Mouse (Mus musculus) c-Kit-positive CD71-negative TER-119-negative erythroid progenitor cells, embryonic 14.5 days (primary cell): ENCODE results near the gene St13.

Source experiments
- DNase-seq: peaks from one replicate; pipeline ENCODE4 v3.0.0-alpha.2; 2013; ENCODE audit warnings: low read depth

St13 gene

GRCm38 (mm10) chr15:81319462-81319861 is 80.4 kb downstream of the St13 start:
- no peak for DNase-seq

GRCm38 (mm10) chr15:81313928-81314327 is 85.9 kb downstream of the St13 start:
- DNase-seq, result no peak
